Mouse (Mus musculus): ENCODE data around the gene Tmem52b. TPM values are rescaled to one million over a fixed set of nuclear protein-coding genes. Genes with fewer than 3 reads are reported as not detected.

Tmem52b gene
- polyA plus RNA-seq, 1 experiment from 2014 or later = not detected

DNA sequence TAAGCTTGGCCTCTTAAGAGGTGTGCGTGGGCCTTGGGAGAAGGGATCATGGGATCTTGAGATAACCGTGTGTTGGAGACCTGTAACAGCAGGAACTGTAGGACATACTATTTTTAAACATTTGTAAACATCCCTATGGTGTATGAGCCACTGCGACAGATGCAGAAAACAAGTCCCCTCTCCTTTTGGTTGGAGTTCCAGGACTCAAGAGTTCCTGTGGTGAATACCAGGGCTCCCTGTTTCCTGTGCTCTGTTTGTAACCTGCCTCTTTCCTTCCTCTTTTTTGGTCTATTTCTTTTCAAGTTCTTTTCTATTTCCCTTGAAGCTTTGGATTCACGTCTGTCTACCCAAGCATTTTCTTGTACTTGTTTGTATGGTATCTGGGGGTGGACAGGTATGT lies 23.4 kb downstream of the Tmem52b start:
- no peaks in the 10 kb centered on the region for H3K27me3 ChIP-seq (ENCODE audit: insufficient read depth, poor library complexity, severe bottlenecking)
- peaks cover 35% of the 10 kb centered on the region for H3K36me3 ChIP-seq
- WGBS = 87% methylated on average over 4 of the region's 4 CpGs
- H3K9me3 ChIP-seq = no peaks in the 10 kb centered on the region
- peaks cover 23% of the 10 kb centered on the region for H3K4me1 ChIP-seq (replicated peaks)
- 0 out of 2 replicates have a peak overlapping the region, but pooled peaks have one; percentile 4 for H3K4me3 ChIP-seq
- H3K27ac ChIP-seq = no peak overlapping the region
- DNase-seq (ENCODE audit: low spot score) = no peak

DNA sequence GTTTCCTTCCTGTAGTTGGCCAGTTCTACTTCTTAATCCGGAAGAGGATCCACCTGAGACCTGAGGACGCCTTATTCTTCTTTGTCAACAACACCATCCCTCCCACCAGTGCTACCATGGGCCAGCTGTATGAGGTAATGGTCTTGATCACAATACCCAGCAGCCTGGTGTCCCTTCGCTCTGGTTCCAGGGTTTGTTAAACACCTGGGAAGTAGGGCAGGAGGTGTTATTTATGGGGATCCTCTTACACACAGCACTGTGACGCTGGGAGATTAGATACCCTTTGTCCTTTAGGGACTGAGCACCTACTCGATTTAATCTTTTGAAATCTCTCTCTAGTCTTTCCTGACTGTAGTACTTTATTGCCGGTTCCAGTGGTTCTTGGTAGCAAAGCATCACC lies 26.2 kb downstream of the Tmem52b start:
- H3K4me3 ChIP-seq = no peak overlapping the region
- H3K36me3 ChIP-seq = peaks cover 52% of the 10 kb centered on the region
- H3K27ac ChIP-seq = no peak overlapping the region
- peaks cover 27% of the 10 kb centered on the region for H3K4me1 ChIP-seq (replicated peaks)
- 86% methylated on average over 6 of the region's 6 CpGs for WGBS
- no peaks in the 10 kb centered on the region for H3K9me3 ChIP-seq
- no peak for DNase-seq (ENCODE audit: low spot score)
- H3K27me3 ChIP-seq (ENCODE audit: insufficient read depth, poor library complexity, severe bottlenecking) = no peaks in the 10 kb centered on the region

DNA sequence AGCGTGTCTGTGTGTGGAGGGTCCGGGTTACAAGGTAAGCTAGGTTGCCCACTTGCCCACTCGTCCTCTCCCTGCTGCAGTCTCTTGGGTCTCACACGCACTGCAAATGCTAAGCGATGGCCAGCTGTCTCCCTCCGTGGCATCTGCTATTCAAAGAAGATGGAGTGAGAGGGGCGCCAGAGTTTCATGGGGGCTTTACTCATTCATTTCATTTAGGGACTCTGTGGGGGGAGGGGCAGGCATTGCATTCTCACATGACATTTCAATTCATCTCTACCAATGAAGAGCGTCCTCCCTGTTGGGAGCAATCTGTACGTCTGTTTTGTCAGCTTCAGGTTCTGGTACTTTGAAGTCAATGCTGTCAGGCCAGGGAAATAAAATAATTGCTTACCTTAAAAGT lies 29.6 kb downstream of the Tmem52b start:
- peak; percentile 16 for DNase-seq (ENCODE audit: low spot score)
- WGBS = 57% methylated on average over 9 of the region's 9 CpGs

DNA sequence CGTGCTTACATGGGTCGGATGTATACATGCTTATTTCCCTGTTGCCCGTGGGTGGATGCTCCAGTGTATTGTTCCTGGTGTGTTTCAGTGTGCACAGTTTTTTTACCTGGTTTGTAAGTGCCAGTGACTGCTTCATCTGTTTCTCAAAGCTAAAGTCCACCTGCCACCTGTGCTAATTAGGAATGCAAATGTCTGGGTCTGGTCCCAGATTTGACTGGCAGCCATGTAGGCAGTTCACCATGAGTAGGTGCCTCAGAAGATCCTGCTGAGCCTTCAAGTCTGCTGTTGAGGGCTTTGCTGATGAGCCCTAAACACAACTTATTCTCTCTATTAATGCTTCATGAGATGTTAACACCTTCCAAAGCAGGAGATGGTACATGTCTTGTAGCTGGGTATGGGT lies 30.2 kb downstream of the Tmem52b start:
- Histone ChIP-seq H3K27ac (no peak overlapping the region), H3K9me3 (no peaks in the 10 kb centered on the region), H3K4me1 (replicated peaks) (peaks cover 8% of the 10 kb centered on the region), H3K27me3 (ENCODE audit: insufficient read depth, poor library complexity, severe bottlenecking) (no peaks in the 10 kb centered on the region), H3K36me3 (peaks cover 49% of the 10 kb centered on the region), H3K4me3 (no peak overlapping the region)
- no peak for DNase-seq (ENCODE audit: low spot score)
- WGBS = 91% methylated on average over 3 of the region's 3 CpGs

More for the DNA sequence above, 29.6 kb downstream of the Tmem52b start:
- H3K4me1 ChIP-seq (replicated peaks) = peaks cover 8% of the 10 kb centered on the region
- H3K4me3 ChIP-seq = no peak overlapping the region
- peaks cover 52% of the 10 kb centered on the region for H3K36me3 ChIP-seq
- H3K9me3 ChIP-seq = no peaks in the 10 kb centered on the region
- H3K27ac ChIP-seq = no peak overlapping the region
- no peaks in the 10 kb centered on the region for H3K27me3 ChIP-seq (ENCODE audit: insufficient read depth, poor library complexity, severe bottlenecking)

DNA sequence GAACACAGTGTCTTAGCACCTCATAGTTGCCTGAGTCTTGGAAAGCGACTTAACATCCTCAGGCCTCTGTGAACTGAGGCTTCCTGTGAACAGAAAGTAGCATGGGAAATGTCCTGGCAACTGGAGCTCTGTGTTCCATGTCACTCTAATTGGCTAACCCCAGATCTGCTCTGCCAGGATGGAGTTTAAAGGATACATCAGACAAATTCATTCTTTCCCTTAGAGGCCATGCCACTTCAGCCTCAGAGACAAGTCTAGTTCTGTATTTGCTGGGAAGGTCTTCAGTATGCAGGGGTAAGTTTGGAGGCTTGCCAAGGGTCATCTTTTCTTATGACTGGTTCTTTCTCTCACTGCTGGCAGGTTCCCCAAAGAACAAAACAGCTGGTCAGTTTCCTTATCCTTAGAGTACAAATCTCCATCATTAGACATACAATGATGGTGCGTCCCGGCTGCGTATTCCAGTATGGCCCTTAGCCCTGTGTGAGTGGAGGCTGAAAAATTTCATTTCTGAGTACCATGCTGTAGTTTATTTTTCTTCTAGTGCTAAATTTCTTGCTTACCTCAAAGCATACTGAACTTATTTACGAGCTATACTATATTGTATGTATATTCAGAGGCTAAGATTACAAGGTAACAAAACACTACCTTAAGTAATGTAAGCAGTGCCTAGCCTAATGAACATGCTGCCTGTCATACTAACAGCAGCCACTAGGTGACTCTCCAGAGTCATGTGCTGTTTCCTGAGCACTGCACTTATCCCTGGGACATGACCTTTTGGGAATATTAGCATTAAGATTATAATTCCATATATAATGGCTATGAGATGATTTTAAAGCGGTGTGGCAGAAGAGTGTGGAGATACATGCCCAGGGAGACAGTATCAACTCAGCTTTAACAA lies 31.6 kb downstream of the Tmem52b start:
- DNase-seq (ENCODE audit: low spot score) = peak; percentile 59
- H3K36me3 ChIP-seq = peaks cover 34% of the 10 kb centered on the region

GRCm38 (mm10) chr6:129547277-129547676 lies 34.9 kb downstream of the Tmem52b start:
- DNase-seq (ENCODE audit: low spot score) = no peak
- Histone ChIP-seq H3K9me3 (no peaks in the 10 kb centered on the region), H3K36me3 (0 out of 2 replicates have a peak, but pooled peaks cover 4% of the 10 kb centered on the region), H3K4me1 (replicated peaks) (no peaks in the 10 kb centered on the region), H3K27me3 (ENCODE audit: insufficient read depth, poor library complexity, severe bottlenecking) (no peaks in the 10 kb centered on the region), H3K4me3 (no peak overlapping the region), H3K27ac (no peak overlapping the region)
- 84% methylated on average over 2 of the region's 2 CpGs for WGBS

More for the DNA sequence above, 31.6 kb downstream of the Tmem52b start:
- no peak overlapping the region for H3K27ac ChIP-seq
- H3K9me3 ChIP-seq = no peaks in the 10 kb centered on the region
- 75% methylated on average over 6 of the region's 6 CpGs for WGBS
- H3K4me1 ChIP-seq (replicated peaks) = peaks cover 8% of the 10 kb centered on the region
- H3K4me3 ChIP-seq = no peak overlapping the region
- H3K27me3 ChIP-seq (ENCODE audit: insufficient read depth, poor library complexity, severe bottlenecking) = no peaks in the 10 kb centered on the region

DNA sequence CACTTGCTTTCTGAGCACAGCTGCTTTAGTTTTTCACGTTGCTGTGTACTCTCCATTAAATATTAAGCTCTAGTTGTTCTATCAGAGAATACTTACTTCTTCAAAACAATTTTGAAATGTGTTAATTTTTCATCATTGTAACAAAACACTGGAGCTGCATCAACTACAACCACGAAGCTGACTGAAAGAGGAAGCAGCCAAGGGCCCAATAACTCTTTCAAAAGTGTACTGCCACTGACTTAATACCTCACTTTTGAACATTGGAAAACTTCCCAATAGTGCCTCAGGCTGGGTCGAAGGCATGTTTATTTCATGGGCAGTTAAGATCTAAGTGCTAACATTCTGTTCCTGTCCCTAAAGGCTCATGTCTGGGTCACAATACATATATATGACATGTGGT lies 35.7 kb downstream of the Tmem52b start:
- H3K27ac ChIP-seq = no peak overlapping the region
- no peaks in the 10 kb centered on the region for H3K9me3 ChIP-seq
- H3K4me3 ChIP-seq = no peak overlapping the region
- H3K4me1 ChIP-seq (replicated peaks) = no peaks in the 10 kb centered on the region
- no peak for DNase-seq (ENCODE audit: low spot score)
- no peaks in the 10 kb centered on the region for H3K27me3 ChIP-seq (ENCODE audit: insufficient read depth, poor library complexity, severe bottlenecking)
- H3K36me3 ChIP-seq = no peaks in the 10 kb centered on the region
- WGBS = 81% methylated on average over 3 of the region's 3 CpGs

DNA sequence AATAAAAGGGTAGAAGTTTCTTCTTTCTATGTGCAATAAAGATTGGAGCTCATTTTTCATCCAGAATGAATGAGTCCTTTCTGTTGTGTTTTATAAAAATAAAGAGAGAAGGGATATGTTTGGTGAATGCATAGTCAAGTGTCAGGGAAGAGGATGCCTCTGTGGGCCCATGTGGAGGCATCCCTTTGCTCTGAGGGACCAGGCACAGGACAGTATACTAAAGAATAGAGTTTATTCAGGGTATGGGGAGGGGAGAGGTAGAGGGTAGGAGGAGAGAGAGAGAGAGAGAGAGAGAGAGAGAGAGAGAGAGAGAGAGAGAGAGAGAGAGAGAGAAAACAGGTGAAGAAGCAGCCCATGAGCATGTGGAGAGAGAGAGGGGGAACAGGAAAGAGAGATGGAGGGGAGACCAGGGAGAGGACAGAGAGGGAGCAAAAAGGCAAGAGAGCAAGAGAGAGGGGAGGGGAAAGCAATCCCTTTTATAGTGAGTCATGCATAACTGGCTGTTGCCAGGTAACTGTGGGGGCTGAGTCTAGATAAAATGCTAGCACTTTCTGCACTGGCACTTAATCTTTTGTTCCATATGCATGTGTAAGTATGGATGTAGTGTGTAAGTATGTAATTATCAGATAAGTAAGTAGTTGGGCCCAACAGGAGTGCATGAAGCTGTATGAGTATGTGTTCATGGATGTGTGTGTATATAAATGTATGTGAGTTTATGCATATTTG lies 45.1 kb downstream of the Tmem52b start:
- Histone ChIP-seq H3K36me3 (no peaks in the 10 kb centered on the region), H3K4me3 (no peak overlapping the region), H3K9me3 (no peaks in the 10 kb centered on the region), H3K27ac (peak overlapping the region; percentile 59), H3K27me3 (ENCODE audit: insufficient read depth, poor library complexity, severe bottlenecking) (no peaks in the 10 kb centered on the region), H3K4me1 (replicated peaks) (peaks cover 19% of the 10 kb centered on the region)
- peak; percentile 19 for DNase-seq (ENCODE audit: low spot score)

GRCm38 (mm10) chr6:129558946-129559640 lies 46.7 kb downstream of the Tmem52b start:
- Histone ChIP-seq H3K4me1 (replicated peaks) (peaks cover 19% of the 10 kb centered on the region), H3K9me3 (no peaks in the 10 kb centered on the region), H3K27me3 (ENCODE audit: insufficient read depth, poor library complexity, severe bottlenecking) (no peaks in the 10 kb centered on the region), H3K27ac (peak overlapping the region; percentile 75), H3K36me3 (no peaks in the 10 kb centered on the region), H3K4me3 (no peak overlapping the region)
- DNase-seq (ENCODE audit: low spot score) = peak; percentile 75
- 22% methylated on average over 12 of the region's 12 CpGs for WGBS

DNA sequence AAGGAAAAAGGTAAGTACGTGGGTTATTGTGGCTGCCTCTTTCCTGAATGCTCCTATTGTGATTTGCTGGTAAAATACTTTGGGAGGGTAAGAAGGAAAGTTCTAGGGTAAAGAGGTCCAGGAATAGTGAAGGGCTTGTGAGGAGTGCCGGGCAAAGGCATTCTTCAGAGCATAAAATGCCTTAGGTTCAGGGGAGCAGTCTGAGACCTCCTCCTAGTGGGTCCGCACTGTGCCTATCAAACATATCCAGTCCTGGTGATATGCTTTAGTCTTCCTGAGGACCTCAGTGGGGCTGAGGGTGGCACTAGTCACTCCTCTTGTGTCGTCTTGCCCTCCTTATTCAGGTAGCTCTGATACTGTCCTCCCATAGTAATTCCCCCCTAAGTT lies 47.3 kb downstream of the Tmem52b start:
- no peaks in the 10 kb centered on the region for H3K36me3 ChIP-seq
- WGBS = 62% methylated on average over 4 of the region's 4 CpGs
- no peak for DNase-seq (ENCODE audit: low spot score)

DNA sequence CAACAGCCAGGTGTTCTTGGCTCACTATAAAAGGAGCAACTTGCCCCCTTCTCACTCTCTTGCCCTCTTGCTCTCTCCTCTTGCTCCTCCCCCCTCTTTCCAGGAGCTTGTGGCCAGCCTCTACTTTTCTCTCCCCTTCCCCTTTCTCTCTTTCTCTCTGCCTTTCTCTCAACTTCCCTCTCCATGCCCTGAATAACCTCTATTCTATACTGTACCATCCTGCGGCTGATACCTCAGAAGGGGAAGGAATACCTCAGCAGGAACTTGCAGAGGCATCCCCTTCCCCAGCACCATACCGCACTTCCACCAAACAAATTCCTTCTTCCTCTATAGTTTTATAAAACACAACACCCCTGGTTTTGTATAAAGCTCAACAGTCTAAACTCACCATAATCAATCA lies 52.9 kb downstream of the Tmem52b start:
- WGBS = 84% methylated on average over 2 of the region's 2 CpGs
- DNase-seq (ENCODE audit: low spot score) = no peak

More for the DNA sequence above, 47.3 kb downstream of the Tmem52b start:
- Histone ChIP-seq H3K4me1 (replicated peaks) (peaks cover 19% of the 10 kb centered on the region), H3K27ac (no peak overlapping the region), H3K9me3 (no peaks in the 10 kb centered on the region), H3K27me3 (ENCODE audit: insufficient read depth, poor library complexity, severe bottlenecking) (no peaks in the 10 kb centered on the region), H3K4me3 (no peak overlapping the region)

More for the DNA sequence above, 52.9 kb downstream of the Tmem52b start:
- Histone ChIP-seq H3K9me3 (no peaks in the 10 kb centered on the region), H3K4me3 (no peak overlapping the region), H3K27ac (no peak overlapping the region), H3K4me1 (replicated peaks) (no peaks in the 10 kb centered on the region), H3K36me3 (no peaks in the 10 kb centered on the region), H3K27me3 (ENCODE audit: insufficient read depth, poor library complexity, severe bottlenecking) (no peaks in the 10 kb centered on the region)
